Mouse (Mus musculus) olfactory bulb, adult 2 months (tissue): ENCODE measurements around the gene Sod3.

Experiments used
- CTCF ChIP-seq: fragments of 200-500 bp; IDR thresholded peaks from 2 replicates; pipeline ENCODE4 v1.5.1; 2012; ENCODE audit warnings: low read depth, mild to moderate bottlenecking, low read length, moderate library complexity; ENCODE audit not compliant: insufficient read depth
- POLR2A ChIP-seq: fragments of 200-500 bp; IDR thresholded peaks from 2 replicates; pipeline ENCODE4 v1.6.1; 2012; ENCODE audit warnings: mild to moderate bottlenecking, low read depth, low read length, moderate library complexity; ENCODE audit not compliant: insufficient read depth

DNA sequence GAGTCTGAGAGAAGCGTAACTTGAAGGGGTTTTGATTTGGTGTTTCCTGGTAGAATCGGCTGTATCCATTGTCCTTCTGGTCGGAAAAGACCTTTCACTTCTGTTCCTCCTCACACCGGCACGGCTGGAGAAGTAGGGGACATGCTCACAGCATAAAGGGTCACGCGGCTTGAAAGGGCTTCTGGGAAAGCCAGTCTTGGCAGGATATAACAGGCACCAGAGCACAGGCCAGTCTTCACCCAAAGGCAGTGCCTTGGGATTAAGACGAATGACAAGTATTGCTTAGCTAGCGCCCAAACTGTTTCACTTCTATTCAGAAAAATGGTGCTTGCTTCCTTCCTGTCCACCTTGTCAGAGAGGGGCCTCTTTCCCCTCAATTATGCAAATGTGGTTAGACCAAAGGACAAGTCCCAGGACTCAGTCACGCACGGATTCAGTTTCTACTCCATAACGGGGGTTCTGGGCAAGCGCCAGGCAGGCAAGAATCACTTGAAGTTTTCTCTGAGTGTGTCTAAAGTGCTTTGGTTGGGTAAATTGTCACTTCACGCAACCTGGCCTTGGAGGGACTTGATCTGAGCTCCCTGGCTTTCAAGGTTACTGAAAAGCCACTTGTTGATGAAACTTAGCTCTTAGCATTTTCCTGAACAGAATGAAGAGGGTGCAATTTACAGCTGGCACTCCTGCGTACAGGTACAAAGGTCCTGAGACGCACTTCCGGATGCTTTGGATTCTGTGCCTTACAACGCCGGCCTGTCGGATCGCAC lies 3.1 kb upstream of the Sod3 start:
- TF ChIP-seq CTCF (no peak), POLR2A (no peak)
